Mouse (Mus musculus) erythroblast, embryonic 14.5 days (primary cell): ENCODE measurements around the gene Pigt.

ENCODE experiments used
- GATA1 ChIP-seq: IDR thresholded peaks from 2 replicates; pipeline ENCODE4 v1.6.1; 2012; ENCODE audit warnings: low read length, inconsistent platforms, mixed read lengths
- TAL1 ChIP-seq: IDR thresholded peaks from 3 replicates; pipeline ENCODE4 v1.6.1; 2012; ENCODE audit warnings: low read length, inconsistent platforms, mixed read lengths

DNA sequence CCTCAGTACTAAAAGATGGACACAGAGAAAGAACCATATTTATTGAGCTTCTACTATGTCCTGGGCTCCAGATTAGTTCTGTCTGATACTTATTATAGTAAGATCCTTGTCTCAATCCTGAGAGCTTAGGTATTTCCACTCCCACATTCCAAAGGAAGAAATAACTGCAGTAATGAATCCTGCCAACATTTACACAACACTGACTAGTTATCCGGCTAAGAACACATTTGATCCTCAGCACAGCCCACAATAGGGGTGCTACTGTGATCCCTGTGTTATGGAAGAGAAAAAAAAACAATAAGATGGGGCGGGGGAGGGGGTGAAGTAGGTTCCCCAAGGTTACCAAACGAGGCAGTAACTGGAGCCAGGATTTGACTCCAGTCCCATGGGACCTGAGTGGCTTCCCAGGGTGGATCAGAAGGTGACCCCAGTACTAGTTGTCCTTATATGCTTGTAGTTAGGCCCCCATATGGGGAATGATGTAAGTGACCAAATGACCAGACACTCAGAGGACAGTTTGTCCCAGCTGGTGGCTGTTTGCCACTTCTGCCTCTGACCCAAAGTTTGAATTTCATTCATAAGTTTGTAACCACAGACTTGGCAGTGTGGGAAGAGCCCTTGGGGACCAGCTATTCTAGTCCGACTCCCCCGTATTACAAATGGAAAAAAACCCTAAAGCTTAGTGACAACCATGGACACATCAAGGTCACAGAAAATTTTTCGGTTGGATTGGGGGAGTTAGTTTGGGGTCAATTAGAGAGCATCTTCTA, 41.7 kb upstream of the Pigt start:
- TF ChIP-seq GATA1: no peak
- no peak for TF ChIP-seq TAL1
